Mouse (Mus musculus): ENCODE results near the gene Atl2. TPM values are rescaled to one million over a fixed set of nuclear protein-coding genes. Genes with fewer than 3 reads are reported as not detected.
A peak's percentile ranks its signal among the peaks of the same experiment; 100 is the strongest.

The Atl2 gene
- total RNA-seq, 4 experiments from 2014 or later = 60.3 to 67.7 (median 65.3) TPM

- no peak for DNase-seq (ENCODE audit: low spot score in 2 of 2)
Measured at GRCm38 (mm10) chr17:79898156-79898746, 2.3 kb upstream of the Atl2 start.

- no peak for DNase-seq (ENCODE audit: low spot score in 2 of 2)
Measured at GRCm38 (mm10) chr17:79897666-79898065, 1.7 kb upstream of the Atl2 start.

DNA sequence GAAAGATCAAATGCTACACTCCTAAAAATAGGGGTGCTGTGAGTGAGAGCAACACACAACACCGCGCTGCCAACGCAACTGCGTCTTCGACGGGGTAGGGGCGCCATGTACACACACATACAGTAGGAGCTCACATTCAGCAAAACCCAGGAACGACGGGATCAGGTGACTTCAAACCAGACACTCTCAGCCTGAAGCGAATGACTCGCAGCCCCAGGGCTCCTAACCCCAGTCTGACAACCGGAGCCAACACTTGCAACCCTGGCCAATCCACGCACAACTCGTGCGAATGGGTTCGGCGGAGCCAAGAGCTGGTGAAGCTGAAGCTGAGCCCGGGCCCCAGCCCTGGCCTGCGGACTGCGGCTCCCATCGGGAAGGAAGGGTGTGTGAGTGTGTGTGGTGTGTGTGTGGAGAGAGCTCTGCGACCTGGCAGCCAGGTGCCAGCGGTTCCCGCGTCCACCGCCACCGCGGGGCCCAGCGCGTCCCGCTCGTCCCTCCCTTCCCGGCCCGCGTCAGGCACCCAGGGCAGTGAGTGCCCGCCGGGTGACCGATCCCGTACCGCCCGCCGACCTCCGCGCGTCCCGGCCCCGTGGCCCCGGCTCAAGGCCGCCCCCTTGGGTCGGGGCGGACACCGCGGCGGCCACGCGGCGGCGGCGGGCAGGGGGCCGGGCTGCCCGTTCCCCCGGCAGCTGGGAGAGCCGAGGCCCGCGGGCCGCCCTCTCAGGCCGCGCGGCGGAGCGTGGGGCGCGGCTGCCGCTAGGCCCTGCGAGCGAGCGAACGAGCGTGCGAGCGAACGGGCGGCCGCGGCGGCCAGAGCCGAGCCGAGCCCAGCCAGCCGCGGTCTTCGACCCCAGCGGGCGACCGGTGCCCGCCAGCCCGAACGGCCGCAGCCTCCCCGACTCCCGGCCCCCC lies 696 bp downstream of the Atl2 start:
- DNase-seq (ENCODE audit: low spot score in 2 of 2) = peak; percentile 50 to 55

DNA sequence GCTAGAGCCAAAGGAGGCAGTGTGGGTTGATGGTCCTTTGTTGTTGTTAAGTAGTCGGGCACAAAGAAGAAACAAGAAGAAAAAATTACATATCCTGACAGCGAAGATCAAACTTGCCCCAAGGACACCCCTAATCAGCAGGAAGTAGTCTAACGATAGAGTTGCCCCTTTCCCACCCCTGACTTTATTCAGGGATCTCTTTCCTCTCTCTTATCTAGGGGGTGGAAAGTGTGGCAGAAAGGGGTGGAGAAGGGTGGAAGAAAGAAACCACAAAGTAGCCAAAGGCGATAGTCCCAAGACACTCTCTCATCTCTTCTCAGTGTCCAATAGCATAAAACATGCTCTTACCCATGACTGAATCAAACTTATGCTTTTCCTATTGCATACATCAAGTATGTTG lies 1.9 kb downstream of the Atl2 start:
- no peak for DNase-seq (ENCODE audit: low spot score in 2 of 2)

DNA sequence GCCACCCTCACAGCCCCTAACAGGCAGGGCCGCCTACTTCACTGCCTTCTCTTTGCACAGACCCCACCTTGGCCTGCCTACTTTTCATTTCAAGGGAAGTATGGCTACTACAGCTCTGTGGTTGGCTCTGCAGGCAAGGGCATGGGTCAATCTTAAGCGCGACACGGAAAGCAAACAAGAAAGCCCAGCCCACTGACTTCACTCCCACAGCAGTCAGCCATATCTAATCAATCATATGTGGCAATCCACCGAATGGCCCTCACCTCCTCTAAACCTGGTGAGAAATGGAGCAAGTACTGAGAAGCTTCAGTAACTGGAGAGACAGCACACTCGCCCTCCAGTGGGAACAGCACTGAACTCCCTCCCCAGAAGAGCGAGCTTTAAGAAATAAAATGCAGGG lies 4.0 kb downstream of the Atl2 start:
- no peak for DNase-seq (ENCODE audit: low spot score in 2 of 2)

DNA sequence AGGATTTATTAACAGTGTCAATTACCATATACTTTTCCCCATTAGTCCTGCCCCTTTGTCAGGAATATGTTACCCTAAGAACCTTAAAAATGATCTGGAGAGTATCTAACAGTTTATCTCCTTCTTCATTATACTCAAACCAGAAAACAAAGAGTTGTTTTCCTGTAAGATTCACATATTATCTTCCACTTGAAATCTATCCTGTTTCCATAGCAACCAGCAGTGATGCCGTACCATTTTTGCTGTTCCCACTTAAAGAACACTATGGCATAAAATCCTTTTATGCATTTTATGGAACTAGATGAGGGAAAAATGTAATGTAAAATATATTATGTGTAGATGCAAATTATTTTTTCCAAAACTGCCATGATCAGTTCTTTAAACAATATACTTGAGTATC lies 8.0 kb downstream of the Atl2 start:
- no peak for DNase-seq (ENCODE audit: low spot score in 2 of 2)

- no peak for DNase-seq (ENCODE audit: low spot score in 2 of 2)
Measured at GRCm38 (mm10) chr17:79883198-79883597, 12.7 kb downstream of the Atl2 start.

DNA sequence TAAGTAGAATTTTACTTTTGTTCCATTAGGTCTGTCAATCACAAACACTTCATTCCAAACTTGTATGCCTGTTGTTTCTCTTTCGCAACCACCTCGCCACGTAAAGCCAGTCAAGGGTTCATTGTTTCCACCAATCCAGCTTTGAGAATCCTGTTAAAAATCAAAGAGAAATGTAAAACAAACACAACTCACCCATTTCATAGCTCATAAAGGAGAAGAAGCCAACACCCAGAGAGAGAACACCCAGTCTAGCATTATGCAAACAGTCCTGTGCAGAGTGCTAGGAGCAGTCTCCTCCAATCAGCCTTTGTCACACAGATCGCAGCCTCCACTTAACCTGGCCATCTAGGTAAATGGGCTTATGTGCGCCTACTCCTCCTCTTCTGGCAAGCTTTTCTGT lies 30.9 kb downstream of the Atl2 start:
- no peak for DNase-seq (ENCODE audit: low spot score in 2 of 2)

GRCm38 (mm10) chr17:79864503-79864902 lies 31.4 kb downstream of the Atl2 start:
- no peak for DNase-seq (ENCODE audit: low spot score in 2 of 2)

GRCm38 (mm10) chr17:79862038-79862437 lies 33.9 kb downstream of the Atl2 start:
- no peak for DNase-seq (ENCODE audit: low spot score in 2 of 2)

GRCm38 (mm10) chr17:79855533-79855932 lies 40.4 kb downstream of the Atl2 start:
- DNase-seq (ENCODE audit: low spot score in 2 of 2) = peak in 1 of 2 experiments; percentile 24

DNA sequence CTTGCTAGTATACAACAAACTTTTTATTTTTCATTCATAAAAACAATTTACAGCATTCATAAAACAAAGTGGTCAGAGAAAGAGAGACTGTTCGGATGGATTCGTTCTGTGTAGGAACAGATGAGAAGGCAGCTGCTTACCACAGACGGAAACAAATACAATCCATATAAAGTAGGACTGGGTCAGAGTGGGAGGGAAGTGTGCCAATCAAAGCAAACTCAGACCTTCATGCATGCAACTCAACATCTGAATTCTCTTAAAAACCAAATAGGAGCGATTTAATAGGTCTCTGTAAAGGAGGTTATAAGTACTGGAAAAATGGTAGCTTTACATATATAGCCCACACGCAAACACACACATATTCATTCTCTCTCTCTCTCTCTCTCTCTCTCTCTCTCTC lies 47.5 kb downstream of the Atl2 start:
- no peak for DNase-seq (ENCODE audit: low spot score in 2 of 2)

DNA sequence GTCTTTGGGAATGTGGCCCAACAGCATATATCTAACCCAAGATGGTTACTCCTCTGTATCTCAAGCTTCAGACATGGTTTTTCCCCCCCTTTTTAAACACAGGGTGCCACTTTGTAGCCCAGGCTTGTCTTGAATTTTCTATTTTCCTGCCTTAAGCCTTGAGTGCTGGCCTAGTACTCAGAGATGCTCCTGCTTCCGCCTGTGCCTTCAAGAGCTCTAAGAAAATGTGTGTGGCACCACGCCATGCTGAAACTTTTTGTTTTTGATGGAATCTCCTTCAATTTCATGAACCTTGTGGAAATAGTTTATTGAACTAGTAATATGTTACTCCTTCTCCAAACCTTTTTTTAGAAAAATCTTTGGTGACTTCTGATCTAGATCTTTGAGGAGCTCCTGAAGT lies 49.7 kb downstream of the Atl2 start:
- no peak for DNase-seq (ENCODE audit: low spot score in 2 of 2)

GRCm38 (mm10) chr17:79845695-79846094 lies 50.2 kb downstream of the Atl2 start:
- no peak for DNase-seq (ENCODE audit: low spot score in 2 of 2)

GRCm38 (mm10) chr17:79840254-79841238 lies 55.4 kb downstream of the Atl2 start:
- DNase-seq (ENCODE audit: low spot score in 2 of 2) = peak in 1 of 2 experiments; percentile 69

DNA sequence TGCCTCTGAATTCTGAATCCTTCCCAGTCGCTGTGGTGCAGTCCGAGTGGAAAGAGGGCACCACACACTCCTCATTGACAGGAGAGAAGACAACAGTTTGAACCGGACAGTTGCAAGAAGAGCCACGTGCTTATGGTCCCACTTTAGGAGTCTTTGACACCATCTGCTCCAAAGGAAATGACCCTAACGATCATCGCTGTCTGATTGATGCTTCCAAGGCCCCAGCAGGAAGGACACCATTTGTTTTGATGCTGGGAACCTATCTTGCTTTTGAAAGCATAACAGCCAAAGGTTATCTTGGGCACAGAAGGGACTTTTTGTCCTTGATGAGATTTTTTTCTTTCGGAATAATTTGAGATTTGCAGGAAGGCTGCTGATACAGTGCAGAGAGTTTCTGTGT lies 58.9 kb downstream of the Atl2 start:
- no peak for DNase-seq (ENCODE audit: low spot score in 2 of 2)

DNA sequence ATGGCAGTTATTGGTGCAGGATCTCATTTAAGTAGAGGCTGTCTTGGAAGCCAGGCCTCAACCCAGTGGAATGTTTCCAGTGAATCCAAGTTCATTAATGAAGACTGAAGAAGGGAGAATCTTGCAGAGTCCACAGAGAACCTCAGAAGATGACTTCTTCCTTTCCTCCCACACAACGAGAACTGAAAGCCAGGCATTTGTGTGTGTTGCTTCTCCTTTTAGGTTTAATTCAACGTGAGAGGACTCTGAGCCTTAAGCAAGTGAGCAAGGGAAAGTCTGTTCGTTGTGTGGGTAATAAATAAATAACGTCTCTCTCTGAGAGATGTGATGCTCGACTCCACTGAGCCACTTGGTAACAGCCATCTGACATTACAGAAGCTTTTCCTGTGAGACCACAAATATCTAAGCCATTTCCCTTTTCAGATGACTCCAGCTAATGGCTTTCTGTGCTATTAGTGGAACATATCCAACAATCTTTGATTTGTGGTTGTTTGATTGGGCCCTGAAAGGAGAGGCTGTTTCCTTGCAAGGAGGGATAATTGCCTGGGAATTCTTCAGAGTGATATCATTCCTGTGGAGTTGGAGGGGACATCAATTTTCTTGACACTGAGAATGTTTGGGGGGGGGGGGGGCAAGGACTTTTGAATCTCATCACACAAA lies 60.1 kb downstream of the Atl2 start:
- DNase-seq (ENCODE audit: low spot score in 2 of 2) = no peak

DNA sequence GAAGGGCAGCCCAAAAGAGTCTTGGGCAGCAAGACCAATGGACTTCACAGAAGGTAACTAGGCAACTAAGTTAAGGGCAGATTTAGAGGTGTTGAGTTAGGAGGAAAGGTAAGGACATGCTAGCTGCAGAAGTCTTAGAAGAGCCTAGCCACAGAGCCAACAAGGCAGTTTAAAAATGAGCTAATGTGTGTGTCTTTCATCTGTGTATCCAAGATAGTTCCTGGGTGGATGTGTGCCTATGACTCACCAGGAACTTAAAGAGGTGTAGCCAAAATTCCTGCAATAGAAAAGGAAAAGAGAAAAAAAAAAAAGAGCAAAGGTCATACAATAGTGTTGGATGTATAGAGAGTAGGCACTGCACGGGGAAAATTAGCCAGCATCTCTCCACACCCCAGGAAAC lies 63.6 kb downstream of the Atl2 start:
- no peak for DNase-seq (ENCODE audit: low spot score in 2 of 2)

- DNase-seq (ENCODE audit: low spot score in 2 of 2) = no peak
Measured at GRCm38 (mm10) chr17:79826482-79827034, 69.4 kb downstream of the Atl2 start.

DNA sequence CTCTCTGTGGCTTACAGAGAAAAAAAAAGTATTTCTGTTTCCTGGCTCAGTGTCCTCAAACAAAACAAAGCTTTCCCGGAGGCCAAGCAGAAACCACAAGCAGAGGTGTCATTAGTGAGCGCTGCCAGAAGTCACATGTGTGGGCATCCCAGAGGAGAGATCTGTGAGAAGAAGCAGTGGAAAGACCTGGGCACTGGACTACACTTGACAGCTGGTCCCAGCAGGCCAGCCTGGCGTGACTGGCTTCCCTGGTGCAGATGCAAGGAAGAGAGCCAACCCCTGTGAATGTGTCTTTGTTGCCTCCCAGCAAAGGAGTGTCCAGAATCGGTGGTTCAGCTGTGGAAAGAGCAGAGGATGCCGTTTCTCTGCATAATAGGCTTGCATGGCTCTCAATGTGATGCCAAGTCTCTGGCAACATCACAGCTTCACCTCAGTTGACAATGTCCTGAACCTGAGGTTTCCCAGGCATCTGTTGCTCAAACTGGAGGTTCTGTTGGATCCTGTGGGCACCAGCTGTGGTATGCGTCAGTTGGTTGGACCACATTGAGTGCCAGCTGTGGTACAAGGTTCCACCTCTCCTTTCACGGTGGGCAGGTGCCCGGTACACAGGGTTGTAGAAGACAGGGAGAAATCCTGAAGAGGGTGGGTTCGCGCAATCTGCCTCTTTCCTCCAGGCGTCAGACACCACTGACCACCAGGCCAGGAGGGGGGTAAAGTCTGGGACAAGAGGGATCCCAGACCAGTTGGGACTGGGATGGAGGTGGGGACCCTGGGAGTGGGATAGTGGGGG lies 70.5 kb downstream of the Atl2 start:
- no peak for DNase-seq (ENCODE audit: low spot score in 2 of 2)

Data from left cerebral cortex, adult 8-10 months (tissue).